Mouse (Mus musculus) brain, embryonic 14.5 days (tissue): ENCODE measurements around the gene Lrrc56. TPM values are rescaled to one million over a fixed set of nuclear protein-coding genes. Genes with fewer than 3 reads are reported as not detected.

Source experiments
- DNase-seq: peaks from one replicate; pipeline ENCODE4 v3.0.0-alpha.2; 2011; ENCODE audit warnings: low read depth
- CTCF ChIP-seq: fragments of 200-500 bp; IDR thresholded peaks from 2 replicates; pipeline ENCODE4 v1.5.1; 2012; ENCODE audit warnings: inconsistent platforms, mild to moderate bottlenecking, moderate library complexity, borderline replicate concordance; ENCODE audit not compliant: insufficient read depth, insufficient read length; ENCODE audit errors: extremely low read depth
- POLR2A ChIP-seq: fragments of 200-500 bp; IDR thresholded peaks from 2 replicates; pipeline ENCODE4 v1.6.1; 2012; ENCODE audit warnings: mild to moderate bottlenecking, inconsistent platforms, borderline replicate concordance; ENCODE audit not compliant: poor library complexity, insufficient read depth, insufficient read length, severe bottlenecking; ENCODE audit errors: extremely low read depth
- polyA plus RNA-seq: library from polyadenylated mRNA; depleted of rRNA; stranded (reverse); fragments of >200 nt; gene quantifications from 2 replicates; pipeline ENCODE4 v1.2.3, GENCODE M21; 2012

Gene Lrrc56
- polyA plus RNA-seq, 1 experiment, result 19.8 TPM

GRCm38 (mm10) chr7:141192776-141193347 is 1.1 kb upstream of the Lrrc56 start:
- DNase-seq, result peak; percentile 11

DNA sequence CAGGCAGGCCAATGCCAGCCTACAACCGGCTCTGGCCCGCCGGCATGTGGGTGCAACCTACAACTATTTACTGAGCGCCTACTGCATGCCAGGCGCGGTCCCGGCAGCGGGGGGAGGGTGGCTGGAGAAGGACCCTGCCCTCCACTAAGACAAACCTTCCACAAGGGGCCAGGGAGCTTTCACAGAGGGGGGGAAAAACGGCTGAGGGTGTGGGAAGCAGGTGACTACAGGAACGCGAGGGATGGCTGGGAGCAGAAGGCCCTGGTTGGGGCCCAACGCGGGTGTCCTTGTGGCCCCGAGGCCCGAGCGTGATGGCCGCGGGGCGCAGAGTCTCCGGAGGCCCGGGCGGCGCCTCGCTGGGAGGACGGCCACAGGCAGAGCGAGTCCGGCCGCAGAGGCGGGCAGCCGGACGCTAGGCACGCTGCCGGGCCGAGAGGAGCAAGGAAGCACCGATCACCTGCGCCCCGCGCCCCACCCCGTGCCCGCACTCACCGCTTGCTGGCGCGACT is 555 bp upstream of the Lrrc56 start:
- DNase-seq, result peak; percentile 46
- TF ChIP-seq CTCF (no peak), POLR2A (no peak)

More at GRCm38 (mm10) chr7:141192776-141193347, 1.1 kb upstream of the Lrrc56 start:
- TF ChIP-seq POLR2A (no peak), CTCF (no peak)

DNA sequence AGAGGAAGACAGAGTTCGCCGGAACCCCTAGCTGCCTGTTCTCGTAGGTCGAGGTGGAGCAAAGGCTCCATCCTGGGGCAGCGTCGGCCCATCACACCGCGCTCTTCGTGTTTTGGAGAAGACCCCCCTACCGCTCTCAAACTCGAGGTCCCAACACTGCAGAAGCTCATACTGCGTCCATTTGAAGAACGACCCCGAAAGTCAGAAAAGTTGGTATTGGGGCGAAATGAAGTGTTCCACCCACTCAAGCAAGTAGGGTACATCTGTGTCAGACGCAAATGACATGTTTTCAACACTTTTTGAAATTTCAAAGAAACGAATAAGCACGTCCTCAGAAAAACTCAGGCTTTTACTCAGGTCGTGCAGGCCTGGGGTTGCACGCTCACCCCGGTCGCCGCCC is 452 bp downstream of the Lrrc56 start:
- DNase-seq, result no peak
- TF ChIP-seq POLR2A, result no peak
- TF ChIP-seq CTCF, result no peak

DNA sequence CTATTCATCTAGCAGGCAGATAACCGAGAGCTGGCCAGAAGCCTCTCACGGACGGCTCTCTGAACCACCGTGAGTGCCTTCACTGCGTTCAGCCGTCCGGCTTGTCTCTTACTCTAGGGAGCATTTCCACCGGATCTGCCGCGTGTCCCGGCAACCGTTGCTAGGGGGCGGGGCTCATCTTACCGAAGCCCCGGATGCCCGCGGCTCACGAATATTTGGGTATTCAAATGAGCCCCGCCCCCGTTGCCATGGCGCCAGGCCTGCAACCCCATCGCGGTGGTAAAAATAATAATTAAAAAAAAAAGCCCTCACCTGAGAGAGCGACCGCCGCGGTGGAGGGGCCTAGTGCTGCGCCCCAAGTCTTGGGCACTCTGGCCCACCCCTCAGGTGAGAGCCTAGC is 873 bp downstream of the Lrrc56 start:
- DNase-seq, result peak; percentile 96
- no peak for TF ChIP-seq CTCF

GRCm38 (mm10) chr7:141195754-141196153 is 1.8 kb downstream of the Lrrc56 start:
- TF ChIP-seq CTCF (no peak), POLR2A (no peak)
- DNase-seq, result no peak

GRCm38 (mm10) chr7:141196619-141197282 is 2.8 kb downstream of the Lrrc56 start:
- DNase-seq, result no peak

GRCm38 (mm10) chr7:141198121-141198520 is 4.2 kb downstream of the Lrrc56 start:
- DNase-seq, result no peak
- TF ChIP-seq CTCF (no peak), POLR2A (no peak)

More at GRCm38 (mm10) chr7:141196619-141197282, 2.8 kb downstream of the Lrrc56 start:
- TF ChIP-seq POLR2A (no peak), CTCF (no peak)

DNA sequence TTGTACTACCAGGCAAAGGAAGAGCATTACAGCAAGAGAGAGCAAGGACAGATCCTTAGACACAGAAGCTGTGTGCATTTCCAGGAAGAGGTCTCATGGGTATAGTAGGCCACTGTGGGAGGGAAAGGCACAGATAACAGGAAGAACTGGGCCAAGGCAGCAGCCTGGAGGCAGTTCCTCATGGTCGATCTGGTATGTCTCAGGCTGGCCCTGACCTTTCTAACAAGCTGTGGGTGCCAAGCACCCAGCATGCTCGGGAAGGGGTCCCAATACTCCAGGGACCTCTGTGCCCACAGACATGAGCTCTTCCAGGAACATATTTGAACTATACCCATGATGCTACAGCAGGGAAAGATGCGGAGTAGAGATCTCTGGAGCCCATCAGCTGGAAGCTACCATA is 10.6 kb downstream of the Lrrc56 start:
- no peak for DNase-seq
- TF ChIP-seq POLR2A, result no peak
- TF ChIP-seq CTCF, result no peak

DNA sequence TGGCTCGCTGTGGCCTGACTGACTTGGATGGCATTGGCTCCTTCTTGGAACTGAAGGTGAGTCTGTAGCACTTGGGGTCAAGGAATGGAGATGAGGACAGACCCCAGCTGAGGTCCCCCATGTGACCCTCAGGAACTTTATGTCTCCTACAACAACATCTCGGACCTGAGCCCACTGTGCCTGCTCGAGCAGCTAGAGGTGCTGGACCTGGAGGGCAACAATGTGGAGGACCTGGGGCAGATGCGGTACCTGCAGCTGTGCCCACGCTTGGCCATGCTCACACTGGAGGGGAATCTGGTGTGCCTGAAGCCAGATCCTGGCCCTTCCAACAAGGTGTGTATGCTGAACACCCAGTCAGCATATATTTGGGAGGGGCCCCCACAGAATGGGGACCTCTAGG is 11.5 kb downstream of the Lrrc56 start:
- TF ChIP-seq POLR2A, result no peak
- no peak for TF ChIP-seq CTCF
- no peak for DNase-seq

GRCm38 (mm10) chr7:141206182-141206937 is 12.4 kb downstream of the Lrrc56 start:
- DNase-seq, result no peak
- TF ChIP-seq CTCF, result no peak
- TF ChIP-seq POLR2A, result no peak

- TF ChIP-seq POLR2A (no peak), CTCF (no peak)
- DNase-seq, result no peak
These were observed 15.6 kb downstream of the Lrrc56 start for GRCm38 (mm10) chr7:141209526-141209925.
